8 mouse cellular contexts compared by ENCODE assay signal in the genomic region with DNA sequence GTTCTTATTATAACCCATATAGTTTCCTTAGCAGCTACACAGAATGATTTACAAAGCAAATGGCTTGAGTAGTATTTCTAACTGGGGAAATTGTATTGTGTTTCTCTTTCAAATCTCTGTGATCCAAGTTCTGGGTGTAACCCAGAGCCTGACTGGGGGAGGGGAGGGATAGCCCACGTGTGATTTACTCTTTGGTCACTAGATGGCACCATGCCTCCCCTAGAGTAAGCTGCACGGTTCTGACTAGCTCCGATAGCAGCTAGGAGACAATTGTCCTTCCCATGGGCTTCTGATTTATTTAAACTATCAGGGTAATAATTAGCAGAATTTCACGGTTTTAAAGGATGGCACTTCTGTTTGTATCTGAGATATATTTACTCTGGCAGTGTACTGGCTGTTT.
DNase-seq lines count a peak whose midpoint lies in the region; ATAC-seq lines count a peak whose summit lies in the region.

No protein-coding gene starts in this region.

- ATAC-seq in activated CD4-positive, CD25-positive, alpha-beta regulatory T cell, adult 4 months = peak; percentile 91

- peak; percentile 84 to 85 for DNase-seq in cerebellum, postnatal 14 days
- peak; percentile 60 to 65 for DNase-seq in frontal cortex, postnatal 25 days (ENCODE audit: low spot score in 2 of 2)
- DNase-seq in induced T-regulatory cell, adult 2 months (ENCODE audit: low read depth) = peak; percentile 67
- peak; percentile 74 to 77 for DNase-seq in left cerebral cortex, adult 18-20 months (ENCODE audit: low spot score in 2 of 2)
- peak; percentile 69 to 86 for DNase-seq in lung, postnatal 4 days
- DNase-seq in right cerebral cortex, adult 18-20 months = peak; percentile 83
- peak; percentile 65 to 74 for DNase-seq in urinary bladder, postnatal 36 days (ENCODE audit: low spot score in 2 of 2)

Comparison
In these comparisons a context has a peak if more than half of its experiments do, and no peak if none do; other contexts are left out.
1. Peak in every context shown above with its lines: DNase-seq and ATAC-seq.